Mouse (Mus musculus) erythroblast, embryonic 14.5 days (primary cell): Measurements from ENCODE around the gene Def6.

Experiments used
- GATA1 ChIP-seq: IDR thresholded peaks from 2 replicates; pipeline ENCODE4 v1.6.1; 2012; ENCODE audit warnings: low read length, inconsistent platforms, mixed read lengths
- TAL1 ChIP-seq: IDR thresholded peaks from 3 replicates; pipeline ENCODE4 v1.6.1; 2012; ENCODE audit warnings: low read length, inconsistent platforms, mixed read lengths

GRCm38 (mm10) chr17:28272281-28272680 is 64.7 kb downstream of the Def6 start:
- TF ChIP-seq TAL1: no peak
- no peak for TF ChIP-seq GATA1
